Mouse (Mus musculus) MEL (cell line): Measurements from ENCODE around the gene Prlhr.

Experiments used
- MAX ChIP-seq: IDR thresholded peaks from 2 replicates; pipeline ENCODE4 v1.6.1; 2011; ENCODE audit warnings: low read length, improper control_type of control experiment
- POLR2A ChIP-seq, 2 experiments: IDR thresholded peaks; 2 replicates each; pipeline ENCODE4 v1.6.1; 2011 to 2012; ENCODE audit warnings: low read length in 2 of 2, mild to moderate bottlenecking in 2 of 2, control low read depth in 1 of 2, improper control_type of control experiment in 1 of 2, low read depth in 1 of 2, moderate library complexity in 1 of 2; ENCODE audit not compliant: control insufficient read depth in 1 of 2, insufficient read depth in 1 of 2, poor library complexity in 1 of 2
- SIN3A ChIP-seq: IDR thresholded peaks from 2 replicates; pipeline ENCODE4 v1.6.1; 2012; ENCODE audit warnings: low read length, improper control_type of control experiment, inconsistent platforms

- TF ChIP-seq POLR2A (IDR thresholded peaks at IDR 0.05; ENCODE audit: control insufficient read depth in 1 of 2, insufficient read depth in 1 of 2, low read depth in 1 of 2, low read length in 2 of 2, poor library complexity in 1 of 2) (no peak), MAX (no peak), SIN3A (no peak)
These were observed 4.2 kb downstream of the Prlhr start for GRCm38 (mm10) chr19:60463896-60464295.
